Mouse (Mus musculus) hindbrain, embryonic 11.5 days (tissue): ENCODE measurements around the gene Fars2. TPM values are rescaled to one million over a fixed set of nuclear protein-coding genes. Genes with fewer than 3 reads are reported as not detected.
"Not testable (repeated sequence)": the region's sequence is repeated elsewhere in the genome, so short reads cannot be mapped to it uniquely, and the experiment has no call there.

ENCODE experiments used
- ATAC-seq: fragments of 200-750 bp; cut with Nextera tagmentation; 2 replicates; pipeline ENCODE4 v1.8.0; 2017; ENCODE audit warnings: mild to moderate bottlenecking, moderate TSS enrichment, moderate library complexity; ENCODE audit not compliant: low FRiP score
- DNase-seq: peaks from one replicate; pipeline ENCODE4 v3.0.0-alpha.2; 2015; ENCODE audit warnings: low spot score
- H3K27ac ChIP-seq: fragments of 300-500 bp; sonication (generic); 2 replicates; pipeline ENCODE4 v1.5.1; 2014; ENCODE audit warnings: mild to moderate bottlenecking, low read depth, low read length
- H3K27me3 ChIP-seq: fragments of 300-500 bp; sonication (generic); 2 replicates; pipeline ENCODE4 v1.6.1; 2014; ENCODE audit warnings: mild to moderate bottlenecking, low read length, moderate library complexity, mixed read lengths; ENCODE audit not compliant: control insufficient read depth, insufficient read depth
- H3K36me3 ChIP-seq: fragments of 300-500 bp; sonication (generic); 2 replicates; pipeline ENCODE4 v1.6.1; 2014; ENCODE audit warnings: mild to moderate bottlenecking, low read length, moderate library complexity, mixed read lengths; ENCODE audit not compliant: control insufficient read depth, insufficient read depth
- H3K4me1 ChIP-seq: fragments of 300-500 bp; sonication (generic); replicated peaks from 2 replicates; pipeline ENCODE4 v1.6.1; 2014; ENCODE audit warnings: low read length, mixed read lengths; ENCODE audit not compliant: control insufficient read depth, insufficient read depth
- H3K4me2 ChIP-seq: fragments of 300-500 bp; sonication (generic); replicated peaks from 2 replicates; pipeline ENCODE4 v1.6.1; 2014; ENCODE audit warnings: mild to moderate bottlenecking, low read depth, low read length
- H3K4me3 ChIP-seq: fragments of 300-500 bp; sonication (generic); 2 replicates; pipeline ENCODE4 v1.5.1; 2014; ENCODE audit warnings: low read depth, low read length
- H3K9ac ChIP-seq: fragments of 300-500 bp; sonication (generic); 2 replicates; pipeline ENCODE4 v1.6.1; 2014; ENCODE audit warnings: low read depth, low read length
- H3K9me3 ChIP-seq: fragments of 300-500 bp; sonication (generic); 2 replicates; pipeline ENCODE4 v1.6.1; 2016; ENCODE audit warnings: low read length; ENCODE audit not compliant: control insufficient read depth
- WGBS: fragments of 180-500 bp; shearing (Covaris S2); extraction: QIAGEN DNeasy Blood & Tissue Kit; methylation state at CpG from one replicate; pipeline ENCODE4 v1.1.7; 2014; 5-methylcytosine and 5-hydroxymethylcytosine counted together
- polyA plus RNA-seq: library from polyadenylated mRNA; unstranded; fragments of >200 nt; fragmentation: Nextera tagmentation; extraction: Ambion mirVana; gene quantifications from 2 replicates; pipeline ENCODE4 v1.2.1, GENCODE M21; 2014

The Fars2 gene
- polyA plus RNA-seq, 1 experiment from 2014 or later, result 31.1 TPM

DNA sequence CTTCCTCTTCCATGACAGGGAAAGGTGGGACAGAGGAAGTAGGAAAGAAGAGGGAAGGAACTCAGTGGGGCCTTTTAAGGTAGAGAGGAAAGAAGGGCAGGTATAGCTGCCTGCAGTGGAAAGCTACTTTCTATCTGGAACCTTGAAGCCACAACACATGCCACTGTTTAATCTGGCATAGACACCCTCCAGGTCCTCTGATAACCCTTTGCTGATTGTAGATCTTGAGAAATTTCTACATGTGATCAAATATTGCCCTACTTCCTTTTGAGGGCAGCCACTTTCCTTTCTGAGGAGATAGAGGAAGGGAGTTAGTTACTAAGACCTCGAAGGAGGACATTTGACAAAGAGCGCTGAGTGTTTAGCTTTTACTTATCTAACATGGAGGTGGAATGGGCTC is 207.4 kb downstream of the Fars2 start:
- H3K9me3 ChIP-seq, result no peaks in the 10 kb centered on the region
- H3K4me1 ChIP-seq, result no peaks in the 10 kb centered on the region
- WGBS, result 100% methylated on average over 2 of the region's 2 CpGs
- no peak overlapping the region for H3K4me3 ChIP-seq
- no peak overlapping the region for H3K27ac ChIP-seq
- ATAC-seq (no peak), DNase-seq (no peak)
- H3K27me3 ChIP-seq, result no peaks in the 10 kb centered on the region
- H3K9ac ChIP-seq, result no peak overlapping the region
- H3K4me2 ChIP-seq, result no peak overlapping the region
- no peaks in the 10 kb centered on the region for H3K36me3 ChIP-seq

DNA sequence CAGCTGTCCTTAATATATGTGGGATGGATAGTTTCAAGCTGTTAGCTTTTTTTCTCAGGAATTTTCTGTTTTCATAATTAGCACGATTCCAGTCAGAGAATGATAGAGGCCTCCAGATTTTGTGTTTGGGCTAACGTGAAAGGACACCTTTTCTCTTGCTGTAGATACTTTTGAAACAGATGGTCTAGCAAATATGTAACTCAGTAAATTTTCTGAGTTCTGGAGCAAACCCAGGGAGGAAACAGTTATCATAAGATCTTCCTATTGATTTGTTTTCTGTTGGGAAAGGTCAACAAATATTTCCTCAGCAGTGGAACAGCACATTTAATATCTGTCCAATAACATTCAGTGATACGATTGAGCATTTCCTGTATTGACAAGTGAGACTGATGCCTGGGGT is 209.3 kb downstream of the Fars2 start:
- DNase-seq (no peak), ATAC-seq (no peak)
- H3K27me3 ChIP-seq, result no peaks in the 10 kb centered on the region
- H3K4me3 ChIP-seq, result no peak overlapping the region
- no peaks in the 10 kb centered on the region for H3K9me3 ChIP-seq
- no peaks in the 10 kb centered on the region for H3K36me3 ChIP-seq
- H3K27ac ChIP-seq, result no peak overlapping the region
- H3K4me1 ChIP-seq, result no peaks in the 10 kb centered on the region
- no peak overlapping the region for H3K4me2 ChIP-seq
- 83% methylated on average over 3 of the region's 3 CpGs for WGBS
- no peak overlapping the region for H3K9ac ChIP-seq

DNA sequence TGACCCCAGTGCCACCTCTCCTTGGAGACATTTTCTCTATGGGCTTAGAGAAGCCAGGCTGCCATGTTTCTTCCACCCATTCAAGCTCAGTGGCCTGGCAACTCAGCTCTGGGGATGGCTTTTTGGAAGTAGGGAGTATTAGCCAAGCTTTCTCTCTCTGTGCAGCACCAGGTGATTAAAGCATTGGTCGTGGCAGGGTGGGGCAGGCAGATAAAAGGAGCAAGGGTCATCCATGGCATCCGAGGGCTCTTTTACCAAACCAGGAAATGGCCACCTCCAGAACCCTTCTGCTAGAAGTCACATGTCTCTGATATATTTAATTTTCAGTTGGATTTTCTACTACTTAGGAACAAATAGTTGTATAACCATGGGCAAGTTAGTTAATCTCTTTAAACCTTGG is 212.7 kb downstream of the Fars2 start:
- no peak for DNase-seq

DNA sequence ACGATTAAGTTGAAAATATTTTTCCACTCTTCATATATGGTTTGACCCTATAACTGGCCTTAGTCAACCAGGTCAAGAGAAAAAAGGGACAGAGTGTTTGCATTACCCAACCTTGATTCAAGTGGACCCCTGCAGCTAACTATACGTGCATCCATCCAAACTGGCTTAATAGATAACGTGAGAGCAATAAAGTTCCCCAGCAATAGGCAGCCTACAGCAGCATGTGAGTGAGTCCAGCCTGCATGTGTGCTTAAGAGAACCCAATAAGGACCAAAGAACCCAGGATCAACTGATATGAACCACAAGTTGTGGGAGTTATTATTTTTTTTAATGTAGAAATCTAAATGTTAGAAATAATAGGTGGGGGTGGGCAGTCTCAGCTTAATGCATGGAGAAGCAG is 213.3 kb downstream of the Fars2 start:
- Histone ChIP-seq H3K4me3 (no peak overlapping the region), H3K36me3 (no peaks in the 10 kb centered on the region), H3K4me1 (no peaks in the 10 kb centered on the region), H3K27ac (no peak overlapping the region), H3K9me3 (no peaks in the 10 kb centered on the region), H3K9ac (no peak overlapping the region), H3K27me3 (no peaks in the 10 kb centered on the region), H3K4me2 (no peak overlapping the region)
- DNase-seq, result no peak
- ATAC-seq, result no peak
- WGBS, result 76% methylated on average over 3 of the region's 3 CpGs

More for the DNA sequence above, 212.7 kb downstream of the Fars2 start:
- H3K9me3 ChIP-seq, result no peaks in the 10 kb centered on the region
- ATAC-seq, result no peak
- 75% methylated on average over 2 of the region's 2 CpGs for WGBS
- H3K4me3 ChIP-seq, result no peak overlapping the region
- no peak overlapping the region for H3K9ac ChIP-seq
- no peak overlapping the region for H3K4me2 ChIP-seq
- no peaks in the 10 kb centered on the region for H3K36me3 ChIP-seq
- no peaks in the 10 kb centered on the region for H3K27me3 ChIP-seq
- H3K4me1 ChIP-seq, result no peaks in the 10 kb centered on the region
- no peak overlapping the region for H3K27ac ChIP-seq

DNA sequence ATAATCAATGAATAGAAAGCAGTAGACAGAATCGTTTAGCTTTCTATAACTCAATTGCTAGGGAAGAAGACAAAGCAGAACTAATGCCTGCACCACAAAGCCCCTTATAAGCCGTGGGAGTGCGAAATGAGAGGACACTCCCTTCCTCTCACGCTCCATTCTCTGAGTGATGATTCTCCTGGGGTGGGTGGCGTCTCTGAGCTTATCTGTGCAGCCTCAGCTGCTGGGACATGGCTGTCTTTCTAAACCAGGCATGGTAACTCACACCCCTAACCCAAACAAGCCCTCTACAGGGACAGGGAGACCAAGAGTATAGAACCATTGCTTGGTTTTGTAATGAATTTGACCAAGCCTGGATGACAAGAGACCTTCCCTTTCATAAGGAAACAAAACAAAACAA is 217.5 kb downstream of the Fars2 start:
- no peaks in the 10 kb centered on the region for H3K4me1 ChIP-seq
- 46% methylated on average over 5 of the region's 5 CpGs for WGBS

DNA sequence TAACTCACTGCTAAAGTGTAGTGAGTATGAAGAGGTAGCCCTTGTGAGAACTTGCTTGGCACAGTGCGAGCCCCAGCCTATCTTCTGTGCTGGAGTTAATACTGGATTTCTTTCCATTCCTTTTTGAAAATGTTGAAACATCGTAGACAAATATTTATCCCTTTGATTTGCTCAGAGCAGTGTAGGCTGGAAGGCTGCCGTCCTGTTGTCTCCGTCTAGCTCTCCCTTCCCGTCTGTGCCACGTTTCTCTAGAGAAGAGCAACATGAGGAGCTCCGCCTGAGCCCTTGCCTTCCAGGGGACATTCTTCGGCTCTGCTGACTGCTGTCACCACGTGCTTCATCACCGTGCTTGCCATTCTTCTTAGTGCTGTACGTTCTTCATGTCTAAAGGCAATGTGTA is 234.3 kb downstream of the Fars2 start:
- DNase-seq (no peak), ATAC-seq (no peak)
- no peak overlapping the region for H3K9ac ChIP-seq
- H3K4me1 ChIP-seq, result no peaks in the 10 kb centered on the region
- no peak overlapping the region for H3K4me3 ChIP-seq
- no peaks in the 10 kb centered on the region for H3K36me3 ChIP-seq
- H3K4me2 ChIP-seq, result no peak overlapping the region
- no peak overlapping the region for H3K27ac ChIP-seq
- H3K27me3 ChIP-seq, result no peaks in the 10 kb centered on the region
- 73% methylated on average over 11 of the region's 11 CpGs for WGBS
- H3K9me3 ChIP-seq, result no peaks in the 10 kb centered on the region

More for the DNA sequence above, 217.5 kb downstream of the Fars2 start:
- Histone ChIP-seq H3K4me3 (no peak overlapping the region), H3K27ac (no peak overlapping the region), H3K9me3 (no peaks in the 10 kb centered on the region), H3K9ac (no peak overlapping the region), H3K36me3 (no peaks in the 10 kb centered on the region), H3K4me2 (no peak overlapping the region), H3K27me3 (no peaks in the 10 kb centered on the region)
- DNase-seq (no peak), ATAC-seq (no peak)

DNA sequence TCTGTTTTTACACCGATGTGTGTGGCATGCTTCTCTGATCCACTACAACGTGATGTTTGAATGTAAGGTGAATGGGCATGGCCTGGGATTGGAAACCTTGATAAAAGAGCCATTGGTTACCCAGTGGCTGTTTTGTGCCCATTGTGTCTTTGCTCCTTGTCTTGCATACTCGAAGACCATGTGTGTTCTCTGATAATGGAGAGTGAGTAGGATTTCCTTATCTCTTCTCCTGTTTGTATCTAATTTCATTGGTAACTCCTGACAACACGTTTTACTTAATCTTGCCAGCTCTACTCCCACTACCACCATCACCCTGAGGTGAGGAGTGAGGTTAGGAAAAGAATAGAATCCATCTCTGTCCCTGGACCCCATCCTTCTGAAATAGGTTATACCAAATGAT is 240.3 kb downstream of the Fars2 start:
- H3K9ac ChIP-seq, result no peak overlapping the region
- no peak for ATAC-seq
- WGBS, result 86% methylated on average over 4 of the region's 4 CpGs

DNA sequence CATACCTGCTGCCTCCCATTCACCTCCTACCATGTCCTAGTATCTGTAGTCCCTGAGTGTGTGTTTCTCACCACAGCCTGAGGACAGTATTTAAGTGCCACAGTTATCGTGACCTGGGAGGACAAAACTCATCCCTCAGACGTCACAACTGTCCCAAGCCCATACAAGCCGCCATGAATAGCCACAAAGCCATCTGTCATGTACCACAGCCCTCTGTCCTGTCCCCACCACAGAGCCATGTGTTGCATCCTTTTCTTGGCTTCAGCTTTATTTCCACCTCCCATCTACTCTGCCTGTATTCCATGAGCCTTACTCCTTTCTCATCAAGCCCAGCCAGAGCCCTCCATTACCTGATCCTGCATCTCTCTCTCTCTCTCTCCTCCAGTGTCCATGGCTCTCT is 244.2 kb downstream of the Fars2 start:
- DNase-seq (no peak), ATAC-seq (no peak)
- H3K4me1 ChIP-seq, result no peaks in the 10 kb centered on the region
- H3K36me3 ChIP-seq, result no peaks in the 10 kb centered on the region
- no peaks in the 10 kb centered on the region for H3K9me3 ChIP-seq
- H3K27ac ChIP-seq, result no peak overlapping the region
- H3K4me3 ChIP-seq, result no peak overlapping the region
- no peak overlapping the region for H3K9ac ChIP-seq
- no peaks in the 10 kb centered on the region for H3K27me3 ChIP-seq
- H3K4me2 ChIP-seq, result no peak overlapping the region
- 78% methylated on average over 3 of the region's 3 CpGs for WGBS

More for the DNA sequence above, 240.3 kb downstream of the Fars2 start:
- Histone ChIP-seq H3K36me3 (no peaks in the 10 kb centered on the region), H3K9me3 (no peaks in the 10 kb centered on the region), H3K4me2 (no peak overlapping the region), H3K4me1 (no peaks in the 10 kb centered on the region), H3K27me3 (no peaks in the 10 kb centered on the region), H3K4me3 (no peak overlapping the region), H3K27ac (no peak overlapping the region)
- no peak for DNase-seq

DNA sequence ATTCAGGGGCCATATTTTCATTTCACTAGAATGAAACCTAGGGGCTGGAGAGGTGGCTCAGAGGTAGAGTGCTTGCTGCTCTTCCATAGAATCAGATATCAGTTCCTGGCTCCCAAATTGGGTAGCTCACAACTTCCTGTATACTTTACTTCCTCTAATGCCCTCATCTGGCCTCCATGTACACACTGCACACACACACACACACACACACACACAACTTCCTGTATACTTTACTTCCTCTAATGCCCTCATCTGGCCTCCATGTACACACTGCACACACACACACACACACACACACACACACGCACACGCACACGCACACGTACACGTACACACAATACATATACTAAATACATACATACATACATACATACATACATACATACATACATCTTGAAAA is 248.5 kb downstream of the Fars2 start:
- not testable (repeated sequence) for H3K4me2 ChIP-seq, H3K27ac ChIP-seq, DNase-seq, H3K4me1 ChIP-seq, H3K4me3 ChIP-seq, H3K36me3 ChIP-seq, H3K27me3 ChIP-seq, ATAC-seq, H3K9ac ChIP-seq, H3K9me3 ChIP-seq
- 97% methylated on average over 5 of the region's 5 CpGs for WGBS
